Mouse (Mus musculus) embryonic facial prominence, embryonic 11.5 days (tissue): ENCODE results near the gene Meis2. TPM values are rescaled to one million over a fixed set of nuclear protein-coding genes. Genes with fewer than 3 reads are reported as not detected.
A peak's percentile ranks its signal among the peaks of the same experiment; 100 is the strongest.

Experiments used
- ATAC-seq: fragments of 200-750 bp; cut with Nextera tagmentation; replicated peaks from 2 replicates; pipeline ENCODE4 v1.8.0; 2017; ENCODE audit warnings: low read depth; ENCODE audit not compliant: insufficient number of reproducible peaks, low FRiP score, low TSS enrichment
- DNase-seq: peaks from one replicate; pipeline ENCODE4 v3.0.0-alpha.2; 2015; ENCODE audit warnings: low spot score
- H3K27ac ChIP-seq: fragments of 300-500 bp; sonication (generic); replicated peaks from 2 replicates; pipeline ENCODE4 v1.5.1; 2014; ENCODE audit warnings: mild to moderate bottlenecking, low read depth, low read length, control low read depth
- H3K27me3 ChIP-seq: fragments of 300-500 bp; sonication (generic); 2 replicates; pipeline ENCODE4 v1.6.1; 2014; ENCODE audit warnings: mild to moderate bottlenecking, low read length, moderate library complexity, mixed read lengths; ENCODE audit not compliant: control insufficient read depth, insufficient read depth
- H3K36me3 ChIP-seq: fragments of 300-500 bp; sonication (generic); replicated peaks from 2 replicates; pipeline ENCODE4 v1.6.1; 2014; ENCODE audit warnings: low read depth, mild to moderate bottlenecking, low read length, moderate library complexity, mixed read lengths; ENCODE audit not compliant: control insufficient read depth, insufficient read depth
- H3K4me1 ChIP-seq: fragments of 300-500 bp; sonication (generic); 2 replicates; pipeline ENCODE4 v1.6.1; 2014; ENCODE audit warnings: low read length, mixed read lengths; ENCODE audit not compliant: control insufficient read depth, insufficient read depth
- H3K4me2 ChIP-seq: fragments of 300-500 bp; sonication (generic); 2 replicates; pipeline ENCODE4 v1.6.1; 2014; ENCODE audit warnings: low read depth, mild to moderate bottlenecking, control low read depth, low read length, moderate library complexity
- H3K4me3 ChIP-seq: fragments of 300-500 bp; sonication (generic); 2 replicates; pipeline ENCODE4 v1.5.1; 2014; ENCODE audit warnings: low read depth, low read length, control low read depth
- H3K9ac ChIP-seq: fragments of 300-500 bp; sonication (generic); replicated peaks from 2 replicates; pipeline ENCODE4 v1.6.1; 2014; ENCODE audit warnings: mild to moderate bottlenecking, control low read depth, low read length
- H3K9me3 ChIP-seq: fragments of 300-500 bp; sonication (generic); replicated peaks from 2 replicates; pipeline ENCODE4 v1.6.1; 2016; ENCODE audit warnings: mild to moderate bottlenecking, low read length, inconsistent platforms, mixed read lengths; ENCODE audit not compliant: control insufficient read depth
- WGBS: fragments of 180-500 bp; shearing (Covaris S2); extraction: QIAGEN DNeasy Blood & Tissue Kit; methylation state at CpG from one replicate; pipeline ENCODE4 v1.1.7; 2014; 5-methylcytosine and 5-hydroxymethylcytosine counted together
- polyA plus RNA-seq: library from polyadenylated mRNA; unstranded; fragments of >200 nt; fragmentation: Nextera tagmentation; extraction: Ambion mirVana; gene quantifications from 2 replicates; pipeline ENCODE4 v1.2.1, GENCODE M21; 2014

Gene Meis2
- polyA plus RNA-seq, 1 experiment from 2014 or later = 65.3 TPM

- Histone ChIP-seq H3K27me3 (no peaks in the 10 kb centered on the region), H3K27ac (no peak overlapping the region), H3K4me1 (no peaks in the 10 kb centered on the region), H3K4me3 (no peak overlapping the region), H3K36me3 (no peaks in the 10 kb centered on the region), H3K9me3 (no peaks in the 10 kb centered on the region), H3K4me2 (no peak overlapping the region), H3K9ac (no peak overlapping the region)
- ATAC-seq = no peak
- no peak for DNase-seq
- WGBS = 53% methylated on average over 8 of the region's 8 CpGs
Observed at GRCm38 (mm10) chr2:115875802-115876531, 189.7 kb downstream of the Meis2 start.

DNA sequence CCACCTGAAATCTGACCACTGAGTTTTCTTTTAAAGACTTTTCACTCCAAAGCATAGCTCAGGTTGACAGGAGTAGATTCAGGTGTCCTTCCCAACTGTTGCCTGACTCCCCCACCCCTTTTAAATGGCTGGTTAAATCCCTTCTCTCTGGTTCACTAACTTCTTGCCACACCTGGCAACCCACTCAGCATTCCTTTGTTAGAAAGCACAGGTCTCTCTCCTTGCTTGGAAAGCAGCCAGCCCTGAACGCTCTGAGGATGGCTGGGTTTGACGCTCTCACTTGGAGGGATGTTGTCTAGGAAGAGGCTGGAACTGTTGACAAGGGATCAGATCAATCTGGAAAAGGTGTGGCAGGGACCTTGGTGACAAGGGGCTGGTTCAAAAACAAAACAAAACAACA lies 192.8 kb downstream of the Meis2 start:
- no peak for ATAC-seq
- H3K4me3 ChIP-seq = no peak overlapping the region
- no peak overlapping the region; the same call in 1 of the 2 replicates for H3K27ac ChIP-seq
- 14% methylated on average over 2 of the region's 2 CpGs for WGBS
- no peaks in the 10 kb centered on the region for H3K4me1 ChIP-seq
- no peaks in the 10 kb centered on the region for H3K9me3 ChIP-seq
- H3K9ac ChIP-seq = no peak overlapping the region
- no peak overlapping the region for H3K4me2 ChIP-seq
- DNase-seq = no peak
- no peaks in the 10 kb centered on the region for H3K27me3 ChIP-seq
- H3K36me3 ChIP-seq = no peaks in the 10 kb centered on the region

DNA sequence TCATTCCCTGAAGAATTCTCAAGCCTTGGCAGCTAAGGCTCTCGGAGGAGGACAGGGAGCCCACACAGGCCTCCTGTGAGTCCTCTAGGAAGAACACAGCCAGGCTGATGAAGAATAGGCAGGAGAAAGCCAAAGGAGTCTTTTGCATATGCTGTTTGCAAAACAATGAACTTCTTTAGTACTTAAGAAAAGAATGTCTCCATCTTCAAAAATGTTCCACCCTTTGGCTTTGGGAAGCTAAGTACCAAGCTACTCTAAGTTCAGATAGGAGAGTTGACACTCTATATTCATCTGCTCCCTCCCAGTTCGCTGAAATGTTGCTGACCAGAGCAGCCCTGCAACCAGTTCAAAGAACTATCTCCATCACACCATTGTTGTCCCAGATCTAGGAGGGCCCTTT lies 195.7 kb downstream of the Meis2 start:
- no peak overlapping the region for H3K27ac ChIP-seq
- no peak for DNase-seq
- no peaks in the 10 kb centered on the region for H3K9me3 ChIP-seq
- H3K27me3 ChIP-seq = no peaks in the 10 kb centered on the region
- no peak overlapping the region for H3K4me3 ChIP-seq
- H3K4me1 ChIP-seq = no peaks in the 10 kb centered on the region
- no peak for ATAC-seq
- H3K9ac ChIP-seq = no peak overlapping the region
- 28% methylated on average over 2 of the region's 2 CpGs for WGBS
- no peak overlapping the region for H3K4me2 ChIP-seq
- H3K36me3 ChIP-seq = no peaks in the 10 kb centered on the region

- no peak for ATAC-seq
- H3K4me3 ChIP-seq = peak overlapping the region; percentile 18
- H3K27ac ChIP-seq = peak overlapping the region; percentile 67
- peak; percentile 49 for DNase-seq
- no peaks in the 10 kb centered on the region for H3K36me3 ChIP-seq
- peaks cover 7% of the 10 kb centered on the region for H3K4me1 ChIP-seq
- H3K4me2 ChIP-seq = peak overlapping the region; percentile 52
- no peak overlapping the region for H3K9ac ChIP-seq
- 3% methylated on average over 25 of the region's 25 CpGs for WGBS
- peaks cover 6% of the 10 kb centered on the region; the same call in 1 of the 2 replicates for H3K27me3 ChIP-seq
- H3K9me3 ChIP-seq = no peaks in the 10 kb centered on the region
Observed at GRCm38 (mm10) chr2:115860600-115861347, 204.9 kb downstream of the Meis2 start.

- peak overlapping the region; percentile 18 for H3K4me3 ChIP-seq
- peaks cover 7% of the 10 kb centered on the region for H3K4me1 ChIP-seq
- peaks cover 6% of the 10 kb centered on the region; the same call in 1 of the 2 replicates for H3K27me3 ChIP-seq
- ATAC-seq (0 out of 2 replicates have a peak, but pooled peaks have one; percentile 36), DNase-seq (no peak)
- H3K27ac ChIP-seq = peak overlapping the region; percentile 67; the same call in 1 of the 2 replicates
- WGBS = under 1% methylated on average over 15 of the region's 15 CpGs
- H3K9me3 ChIP-seq = no peaks in the 10 kb centered on the region
- no peak overlapping the region for H3K9ac ChIP-seq
- peak overlapping the region; percentile 52 for H3K4me2 ChIP-seq
- no peaks in the 10 kb centered on the region for H3K36me3 ChIP-seq
Observed at GRCm38 (mm10) chr2:115860141-115860480, 205.5 kb downstream of the Meis2 start.

- WGBS = under 1% methylated on average over 27 of the region's 27 CpGs
- Histone ChIP-seq H3K4me1 (peaks cover 7% of the 10 kb centered on the region), H3K4me2 (peak overlapping the region; percentile 52), H3K9me3 (no peaks in the 10 kb centered on the region), H3K27me3 (peaks cover 6% of the 10 kb centered on the region; the same call in 1 of the 2 replicates), H3K9ac (peak overlapping the region; percentile 37), H3K27ac (peak overlapping the region; percentile 67), H3K36me3 (no peaks in the 10 kb centered on the region), H3K4me3 (peak overlapping the region; percentile 18)
- ATAC-seq = peak; percentile 78
- peak; percentile 64 for DNase-seq
Observed at GRCm38 (mm10) chr2:115859371-115860140, 206.1 kb downstream of the Meis2 start.

DNA sequence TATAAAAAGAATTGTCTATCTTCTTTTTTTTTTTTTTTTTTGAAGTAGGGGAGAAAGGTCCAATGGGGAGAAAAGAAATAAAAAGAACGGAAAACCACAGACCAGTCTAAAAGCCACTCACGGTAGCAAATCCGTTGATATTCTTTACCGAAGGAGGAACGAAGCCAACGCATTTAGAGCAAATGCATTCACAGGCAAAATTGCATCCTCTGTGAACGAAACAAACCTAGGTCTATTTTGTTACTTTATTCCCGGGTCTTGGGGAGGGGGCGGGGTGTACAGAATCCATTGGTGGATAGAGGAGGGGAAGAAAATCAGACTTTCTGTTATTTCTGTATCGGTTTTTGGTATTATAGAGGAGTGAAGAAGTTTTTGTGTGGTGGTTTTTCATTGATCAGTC lies 206.7 kb downstream of the Meis2 start:
- WGBS = 2% methylated on average over 10 of the region's 10 CpGs
- DNase-seq (peak; percentile 49), ATAC-seq (no peak)
- H3K4me2 ChIP-seq = peak overlapping the region; percentile 52
- H3K27me3 ChIP-seq = peaks cover 6% of the 10 kb centered on the region; the same call in 1 of the 2 replicates
- H3K9ac ChIP-seq = no peak overlapping the region
- H3K36me3 ChIP-seq = no peaks in the 10 kb centered on the region
- H3K9me3 ChIP-seq = no peaks in the 10 kb centered on the region
- H3K4me3 ChIP-seq = no peak overlapping the region
- H3K27ac ChIP-seq = no peak overlapping the region
- H3K4me1 ChIP-seq = peaks cover 7% of the 10 kb centered on the region
